Mouse (Mus musculus): Measurements from ENCODE around the gene Wdr25. TPM values are rescaled to one million over a fixed set of nuclear protein-coding genes. Genes with fewer than 3 reads are reported as not detected.
"Not testable (repeated sequence)": the region's sequence is repeated elsewhere in the genome, so short reads cannot be mapped to it uniquely, and the experiment has no call there.

The Wdr25 gene
- 8.1 and 9.1 TPM in 2 replicates for polyA plus RNA-seq (2015; fragmentation: Nextera tagmentation; extraction: Ambion mirVana)

DNA sequence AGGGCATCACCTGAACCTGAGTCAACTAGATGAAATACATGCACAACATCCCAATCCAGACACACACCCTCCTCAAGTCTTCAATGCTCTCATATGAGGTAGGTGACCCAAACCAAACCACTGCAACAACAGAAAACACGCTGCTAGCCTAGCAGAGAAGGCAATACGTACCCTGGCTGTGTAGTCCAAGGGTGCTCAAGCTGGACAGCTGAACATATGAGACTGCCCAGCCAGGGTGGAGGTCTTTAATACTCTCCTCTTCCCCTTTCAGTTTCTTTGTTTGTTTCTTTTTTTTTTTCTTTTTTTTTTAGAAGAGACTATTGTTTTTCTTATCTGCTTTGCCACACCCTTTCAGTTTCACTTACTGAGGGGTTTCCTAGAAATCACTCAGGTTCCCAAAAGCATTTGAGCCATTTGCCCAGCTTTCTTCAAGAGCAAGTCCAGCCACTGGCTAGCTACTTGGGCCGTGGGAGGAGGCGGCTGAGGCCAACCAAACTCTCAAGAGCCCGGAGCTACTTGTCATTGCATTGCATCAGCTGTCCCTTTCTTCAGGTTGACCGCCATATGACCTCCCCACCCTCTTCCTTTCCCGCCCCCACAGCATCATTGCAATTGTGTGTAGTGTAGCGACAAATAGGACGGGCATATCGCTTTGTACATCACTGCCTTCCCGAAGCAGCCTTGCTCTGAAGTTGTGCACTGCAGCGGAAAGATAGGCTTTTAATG is at the start of gene Wdr25:
Gene Wdr25 (plus strand): TSS at position 643 of the 726 bp plus-strand sequence.
- DNase-seq (ENCODE audit: low spot score), result no peak

DNA sequence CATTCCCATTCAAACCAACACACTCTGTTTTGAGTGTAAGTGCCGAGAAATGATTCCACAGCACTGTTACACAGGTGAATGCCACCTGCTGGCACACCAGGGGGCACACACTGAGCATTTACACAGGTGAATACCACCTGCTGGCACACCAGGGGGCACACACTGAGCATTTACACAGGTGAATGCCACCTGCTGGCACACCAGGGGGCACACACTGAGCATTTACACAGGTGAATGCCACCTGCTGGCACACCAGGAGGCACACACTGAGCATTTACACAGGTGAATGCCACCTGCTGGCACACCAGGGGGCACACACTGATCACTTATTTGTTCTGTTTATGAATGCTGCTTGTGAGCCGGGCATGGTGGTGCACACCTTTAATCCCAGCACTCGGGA is 45.4 kb upstream of the Wdr25 start:
- not testable (repeated sequence) for DNase-seq (ENCODE audit: low spot score)

DNA sequence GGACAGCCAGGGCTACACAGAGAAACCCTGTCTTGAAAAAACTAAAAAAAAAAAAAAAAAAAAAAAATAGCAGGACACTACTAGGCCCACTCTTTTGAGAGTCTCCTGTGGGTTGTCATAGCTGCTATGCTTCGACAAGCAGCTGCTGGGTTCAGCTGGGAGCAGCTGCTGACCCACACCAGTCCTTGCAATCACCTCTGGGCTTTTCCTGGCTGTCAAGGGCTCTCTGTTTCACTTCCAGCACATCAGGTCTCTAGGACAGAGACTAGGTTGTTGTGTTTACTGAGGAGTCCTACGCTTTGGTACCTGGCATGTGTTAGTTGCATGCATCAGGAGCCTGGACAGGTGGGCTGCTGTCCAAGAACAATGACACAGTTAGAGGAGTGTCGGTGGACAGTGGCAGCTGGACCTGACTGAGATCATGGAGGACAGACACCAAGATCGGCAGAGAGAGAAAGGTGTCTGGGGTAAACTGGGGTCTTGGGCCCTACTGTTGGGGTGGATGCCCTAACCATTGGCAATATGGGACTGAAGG is 43.9 kb upstream of the Wdr25 start:
- no peak for DNase-seq (ENCODE audit: low spot score)

DNA sequence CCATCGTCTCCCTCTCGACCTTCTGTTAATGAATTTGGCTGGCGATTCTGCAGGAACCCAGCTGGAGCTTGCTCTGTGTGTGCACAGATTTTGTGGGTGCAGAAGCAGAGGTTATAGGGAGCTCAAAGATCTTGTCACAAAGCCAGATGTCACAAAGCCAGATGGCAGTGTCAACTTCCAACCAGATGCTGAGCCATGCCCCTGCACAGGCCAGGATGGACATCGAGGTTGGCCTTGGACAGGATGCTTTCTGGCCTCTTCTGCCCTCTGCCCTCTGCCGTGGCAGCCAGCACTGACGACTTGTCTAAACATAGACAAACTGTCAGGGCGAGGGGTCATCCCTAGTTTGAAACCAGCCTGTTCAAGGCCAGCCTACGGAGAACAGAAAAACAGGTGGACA is 43.3 kb upstream of the Wdr25 start:
- DNase-seq (ENCODE audit: low spot score), result no peak

DNA sequence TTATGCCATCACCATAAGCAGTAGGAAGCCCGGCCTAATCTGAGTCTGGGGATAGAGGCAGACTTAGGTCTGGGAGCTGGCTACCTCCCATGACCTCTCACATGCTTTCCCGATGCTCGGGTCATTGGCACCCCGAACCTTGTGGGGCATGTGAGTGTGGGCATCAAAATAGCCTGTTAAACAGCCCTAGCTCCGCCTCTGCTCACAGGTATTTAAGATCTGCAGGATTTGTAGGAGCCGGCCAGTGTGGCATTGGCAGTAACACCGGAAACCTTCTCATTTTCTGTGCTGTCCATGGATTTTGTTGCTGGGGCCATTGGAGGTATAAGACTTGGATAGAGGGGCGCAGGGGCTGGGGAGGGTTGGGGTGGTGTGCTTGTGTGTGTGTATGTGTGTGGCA is 42.5 kb upstream of the Wdr25 start:
- no peak for DNase-seq (ENCODE audit: low spot score)

DNA sequence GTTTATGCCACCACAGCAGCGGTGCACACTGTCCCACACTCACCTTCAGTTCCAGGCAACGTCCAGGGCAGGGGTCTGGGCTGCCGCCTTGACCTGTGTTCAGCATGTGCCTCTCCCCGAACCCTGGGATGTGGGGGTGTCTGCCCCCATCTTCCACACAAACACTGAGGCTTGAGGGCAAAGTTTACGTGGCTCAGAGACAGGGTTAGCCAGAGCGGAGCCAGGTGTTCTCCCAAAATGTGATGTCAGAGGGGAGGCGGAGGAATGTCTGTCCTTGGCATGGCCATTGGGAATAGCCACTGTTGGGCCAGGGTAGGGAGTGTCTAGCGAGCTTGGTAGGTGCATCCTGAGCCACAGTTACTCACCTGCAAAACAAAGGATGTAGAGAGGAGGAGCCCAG is 40.6 kb upstream of the Wdr25 start:
- DNase-seq (ENCODE audit: low spot score), result no peak

DNA sequence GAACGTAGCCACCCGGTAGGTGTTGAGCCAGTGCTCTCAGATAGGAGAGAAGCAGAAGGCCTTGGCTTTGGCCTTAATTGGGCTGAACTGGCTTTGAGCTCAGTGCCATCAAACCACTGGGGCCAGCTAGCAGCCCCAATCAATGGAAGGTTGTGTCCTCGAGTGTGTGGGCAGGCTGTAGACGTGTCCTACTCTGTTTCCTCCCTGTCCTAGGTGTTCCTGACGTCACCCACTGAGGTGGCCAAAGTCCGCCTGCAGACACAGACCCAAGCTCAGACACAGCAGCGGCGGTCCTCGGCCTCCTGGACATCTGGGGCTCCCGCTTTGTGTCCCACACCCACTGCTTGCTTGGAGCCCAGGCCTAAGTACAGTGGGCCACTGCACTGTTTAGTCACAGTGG is 38.4 kb upstream of the Wdr25 start:
- DNase-seq (ENCODE audit: low spot score), result no peak

DNA sequence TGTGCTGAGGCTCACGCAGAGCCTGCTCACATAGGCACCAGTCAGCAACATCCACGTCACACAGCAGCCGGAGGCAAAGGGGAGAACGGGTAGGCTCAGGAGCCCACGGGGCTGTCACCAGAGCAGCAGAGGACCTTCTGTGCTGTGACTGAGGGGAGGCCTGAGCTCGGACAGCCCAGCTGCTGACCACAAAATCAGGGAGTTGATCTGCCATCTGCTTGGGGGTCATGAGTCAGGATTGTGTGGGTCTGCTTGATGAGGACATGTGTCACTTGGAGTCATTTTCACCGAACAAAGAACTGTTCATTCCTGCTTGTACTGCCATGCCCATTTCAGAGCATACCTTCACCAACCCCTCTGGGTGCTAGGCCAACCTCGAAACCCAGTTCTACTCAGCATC is 37.2 kb upstream of the Wdr25 start:
- no peak for DNase-seq (ENCODE audit: low spot score)

DNA sequence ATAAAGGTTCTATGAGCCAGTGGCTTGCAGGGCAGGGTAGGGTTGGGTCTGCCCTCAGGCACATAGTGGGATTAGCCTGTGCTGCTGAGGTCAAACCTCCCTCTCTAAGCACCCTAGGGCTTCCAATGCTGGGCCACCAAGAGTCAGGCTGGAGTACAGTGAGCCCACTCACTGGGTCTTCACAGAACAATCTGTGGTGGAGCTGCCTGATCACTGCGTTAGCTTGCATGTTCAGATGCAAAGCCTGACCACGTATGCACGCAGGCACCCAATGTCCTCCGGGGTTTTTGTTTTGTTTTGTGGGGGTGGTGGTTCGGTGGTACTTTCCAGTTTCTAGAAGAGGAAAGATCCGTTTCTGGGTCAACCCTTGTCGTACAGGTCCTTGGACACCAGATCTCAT is 36.3 kb upstream of the Wdr25 start:
- no peak for DNase-seq (ENCODE audit: low spot score)

DNA sequence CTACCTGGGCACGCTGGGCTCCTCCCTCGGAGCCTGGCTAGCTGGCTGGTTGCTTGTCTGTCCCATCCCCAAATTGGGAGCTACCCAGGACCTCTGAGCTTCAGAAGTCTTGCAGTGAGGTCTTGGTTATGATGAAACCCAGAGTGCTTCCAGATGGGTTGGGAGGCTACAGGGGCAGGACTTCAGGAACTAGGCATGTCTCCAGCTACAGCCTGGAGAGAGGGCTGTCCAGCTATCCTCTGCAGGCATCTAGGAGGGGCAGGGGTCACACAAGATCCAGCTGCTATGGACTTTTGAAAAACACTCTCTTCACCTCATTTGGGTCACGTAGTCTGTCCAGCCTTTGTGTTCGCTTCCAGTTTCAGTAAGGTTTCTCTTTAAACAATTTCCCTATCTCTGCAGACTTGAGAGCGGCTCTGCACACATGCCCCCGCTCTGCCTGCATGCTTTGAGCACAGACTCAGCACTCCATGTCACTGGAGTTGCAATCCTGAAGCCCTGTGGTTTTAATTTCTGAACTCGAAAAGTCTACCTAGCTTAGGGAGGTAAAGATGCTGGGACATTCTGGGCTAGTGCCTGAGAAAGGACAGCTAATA is 35.7 kb upstream of the Wdr25 start:
- DNase-seq (ENCODE audit: low spot score), result no peak

DNA sequence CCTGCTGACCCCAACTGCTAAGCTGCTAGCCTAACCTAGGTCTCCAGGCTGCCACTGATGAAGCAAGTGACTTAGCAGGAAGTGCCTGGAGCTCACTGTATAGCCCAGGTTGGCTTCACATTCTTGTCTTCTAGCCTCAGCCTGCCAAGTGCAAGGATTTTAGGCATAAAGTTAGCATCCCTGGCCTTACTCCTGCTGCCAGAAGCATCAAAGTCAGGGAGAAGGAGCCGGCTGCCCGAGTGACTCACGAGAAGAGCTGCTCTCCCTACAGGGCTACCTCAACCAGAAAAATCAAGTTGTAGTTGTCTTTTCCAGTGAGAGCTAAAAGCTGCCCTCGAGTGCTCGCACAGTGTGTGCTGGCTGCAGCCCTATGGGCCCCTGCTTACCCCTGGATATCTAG is 34.9 kb upstream of the Wdr25 start:
- no peak for DNase-seq (ENCODE audit: low spot score)

DNA sequence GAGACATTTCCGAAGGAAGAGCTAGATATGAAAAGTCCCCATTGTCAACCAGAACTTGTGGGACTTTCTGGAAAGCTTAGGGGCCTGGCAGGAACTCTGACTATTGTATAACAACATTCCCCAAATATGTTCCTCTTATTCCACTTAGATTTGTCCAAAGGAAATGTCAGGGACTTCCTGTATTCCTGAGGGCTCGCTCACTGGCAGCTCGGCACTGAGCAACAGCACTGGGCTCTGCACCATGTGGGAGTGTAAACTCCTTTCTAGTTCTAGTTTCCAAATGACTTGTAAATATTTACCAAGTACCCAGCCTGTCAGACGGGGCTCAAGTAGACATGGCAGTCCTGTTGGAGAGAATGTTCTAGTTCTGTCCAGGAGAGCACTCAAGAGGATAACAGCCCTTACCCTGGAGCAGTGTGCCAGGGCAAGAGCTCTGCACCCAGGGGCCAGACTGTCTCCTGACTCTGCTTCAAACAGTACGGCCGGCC is 28.4 kb upstream of the Wdr25 start:
- no peak for DNase-seq (ENCODE audit: low spot score)

DNA sequence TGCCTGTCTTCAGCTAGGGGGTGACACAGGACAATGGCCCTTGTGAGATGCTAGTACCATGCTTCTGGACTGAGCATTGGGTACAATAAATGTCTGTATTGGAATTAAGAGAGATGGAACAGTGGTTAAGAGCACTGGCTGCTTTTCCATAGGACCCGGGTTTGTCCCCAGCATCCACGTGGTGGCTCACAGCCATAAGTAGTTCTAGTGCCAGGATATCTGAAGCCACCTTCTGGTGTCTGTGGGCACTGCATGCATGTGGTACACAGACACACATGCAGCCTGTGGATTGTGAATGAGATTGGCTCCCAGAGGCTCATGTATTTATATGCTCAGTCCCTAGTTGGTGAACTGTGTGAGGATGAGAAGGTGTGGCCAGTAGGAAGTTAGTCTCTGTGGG is 23.9 kb upstream of the Wdr25 start:
- peak; percentile 25 for DNase-seq (ENCODE audit: low spot score)

DNA sequence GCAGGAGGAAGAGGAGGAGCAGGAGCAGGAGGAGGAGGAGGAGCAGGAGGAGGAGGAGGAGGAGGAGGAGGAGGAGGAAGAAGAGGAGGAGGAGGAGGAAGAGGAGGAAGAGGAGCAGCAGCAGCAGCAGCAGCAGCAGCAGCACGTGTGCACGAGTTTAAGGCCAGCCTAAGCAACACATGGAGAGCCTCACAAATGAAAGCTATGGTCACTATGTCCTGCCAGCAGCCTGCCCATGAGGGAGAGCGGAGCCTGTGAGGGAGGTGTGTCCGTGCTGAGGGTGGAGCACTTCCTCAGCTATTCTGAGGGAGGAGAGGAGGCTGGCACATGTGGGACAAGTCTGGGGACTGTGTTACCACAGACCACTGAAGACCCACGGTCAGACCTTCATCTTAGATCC is 20.3 kb upstream of the Wdr25 start:
- DNase-seq (ENCODE audit: low spot score), result no peak

DNA sequence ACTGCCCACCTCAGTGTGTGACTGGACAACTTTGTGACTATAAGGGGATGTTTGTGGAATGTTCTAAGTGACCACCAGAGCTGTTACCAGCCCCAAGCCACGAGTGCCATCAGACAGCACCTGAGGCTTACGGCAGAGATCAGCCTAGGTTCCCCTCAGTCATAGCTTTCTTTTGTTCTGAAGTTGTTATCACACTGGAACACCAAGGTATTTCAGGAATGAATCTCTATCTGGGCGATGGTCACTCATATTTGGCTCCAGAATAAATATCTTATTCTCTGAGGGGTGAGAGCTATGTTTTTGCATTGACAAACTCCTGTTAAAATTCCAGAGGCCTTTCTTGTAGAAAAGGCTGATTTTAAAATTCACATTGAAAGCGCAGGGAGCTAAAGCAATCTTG is 14.3 kb upstream of the Wdr25 start:
- no peak for DNase-seq (ENCODE audit: low spot score)

DNA sequence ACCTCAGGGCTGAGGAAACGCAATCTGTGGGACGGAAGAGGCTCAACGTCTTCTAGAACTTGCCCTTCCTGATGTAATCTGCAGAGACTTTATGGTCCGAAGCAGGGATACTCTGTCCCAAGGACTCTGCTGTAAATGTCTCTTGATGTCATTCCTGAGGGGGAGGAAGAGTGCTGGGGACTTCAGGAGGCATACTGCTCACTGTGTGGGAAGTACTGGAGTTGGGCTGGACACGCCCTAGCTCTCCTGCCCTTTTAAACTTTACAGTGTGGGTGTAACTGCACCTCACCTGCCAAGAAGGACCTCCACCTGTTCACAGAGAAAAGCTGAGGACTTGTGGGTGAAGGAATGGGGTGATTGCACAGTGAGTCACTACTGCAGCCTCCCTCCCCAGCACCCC is 12.8 kb upstream of the Wdr25 start:
- no peak for DNase-seq (ENCODE audit: low spot score)

DNA sequence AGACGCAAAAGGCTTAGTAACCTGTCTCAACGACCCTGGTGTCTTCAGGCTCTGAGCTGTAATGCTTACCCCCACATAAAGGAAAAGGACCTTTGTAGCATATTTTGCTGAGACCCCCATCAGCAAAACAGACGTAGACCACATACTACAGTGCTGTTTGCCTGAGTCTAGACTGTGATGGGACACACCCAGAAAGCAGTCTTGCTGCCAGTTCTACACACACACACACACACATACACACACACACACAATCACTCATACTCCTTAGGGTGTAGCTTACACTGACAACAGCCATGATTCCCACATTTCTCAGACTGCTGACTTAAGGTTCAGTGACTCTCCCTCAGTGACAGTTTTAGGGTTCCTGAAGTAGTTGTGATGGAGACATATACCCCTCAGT is 12.2 kb upstream of the Wdr25 start:
- no peak for DNase-seq (ENCODE audit: low spot score)

DNA sequence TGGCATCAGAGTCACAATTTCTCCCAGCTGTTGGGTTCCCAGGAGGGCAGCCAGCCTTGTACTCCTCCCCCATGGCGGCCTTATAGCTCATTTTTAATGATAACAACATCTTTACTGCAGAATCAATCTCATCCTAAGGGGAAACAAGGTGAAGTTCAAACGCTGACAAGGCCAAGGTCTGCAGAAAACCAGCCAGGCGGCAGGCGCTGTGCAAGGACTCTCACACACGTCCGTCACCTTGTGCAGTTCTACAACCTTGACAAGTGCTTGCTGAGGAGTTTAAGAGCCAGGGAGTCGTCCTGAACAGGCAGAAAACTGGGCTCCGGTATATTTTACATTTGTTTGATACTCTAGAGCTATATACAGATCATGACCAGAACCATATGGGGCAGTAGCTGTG is 10.7 kb upstream of the Wdr25 start:
- DNase-seq (ENCODE audit: low spot score), result no peak

DNA sequence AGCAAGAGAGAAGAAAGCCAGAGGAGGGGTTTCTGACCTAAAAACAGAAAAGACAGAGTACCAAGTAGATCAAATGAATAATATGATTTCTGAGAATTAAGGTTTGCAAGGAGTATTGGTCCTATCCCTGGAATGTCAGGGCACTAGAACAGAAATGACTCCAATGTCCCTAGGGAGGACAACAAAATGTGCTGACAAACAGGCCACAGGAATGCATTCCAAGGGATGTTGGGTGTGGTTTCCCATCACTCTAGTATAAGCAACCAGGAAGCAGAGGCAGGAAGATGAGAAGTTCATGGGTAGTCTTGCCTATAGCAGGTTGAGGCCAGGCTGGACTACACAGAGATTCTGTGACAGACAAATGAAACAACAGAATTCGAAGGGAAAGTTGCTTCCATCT is 7.5 kb upstream of the Wdr25 start:
- DNase-seq (ENCODE audit: low spot score), result no peak

DNA sequence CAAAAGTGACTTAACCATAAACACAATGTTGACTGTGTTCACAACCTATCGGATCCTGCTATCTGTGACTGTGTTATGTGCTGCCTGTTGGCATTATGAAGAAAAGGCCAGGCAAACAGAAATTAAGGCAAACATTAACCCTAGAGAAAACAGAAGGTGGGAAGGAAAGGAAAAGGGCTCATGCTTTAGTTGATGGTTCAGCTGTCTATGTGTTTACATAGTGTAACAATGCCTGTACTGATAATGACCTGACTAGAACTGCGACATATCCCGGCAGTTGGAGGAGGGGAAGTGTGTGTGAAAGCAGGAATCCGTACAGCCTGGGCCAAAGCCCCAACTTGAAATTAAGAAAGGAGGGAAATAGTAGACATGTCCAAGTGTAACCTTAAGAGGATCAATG is 6.4 kb upstream of the Wdr25 start:
- no peak for DNase-seq (ENCODE audit: low spot score)

DNA sequence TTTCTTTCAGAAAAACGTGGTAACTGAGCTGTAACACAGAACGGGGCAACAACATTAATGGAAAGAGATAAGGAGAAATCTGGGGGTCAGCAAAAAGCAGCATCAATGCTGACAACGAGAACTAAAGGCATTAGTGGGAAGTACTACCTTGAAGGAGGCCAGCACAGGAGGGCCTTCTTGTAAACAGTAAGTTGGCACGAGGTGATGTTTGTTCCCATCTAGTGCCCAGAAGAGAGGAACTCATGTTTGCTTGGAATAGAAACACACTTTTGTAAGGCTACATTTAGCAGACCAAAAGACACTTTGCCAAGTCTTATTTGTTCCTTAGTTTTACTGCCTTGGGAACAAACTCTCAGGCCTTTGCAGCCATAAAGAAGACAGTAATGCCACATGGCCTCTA is 4.8 kb upstream of the Wdr25 start:
- DNase-seq (ENCODE audit: low spot score), result no peak

DNA sequence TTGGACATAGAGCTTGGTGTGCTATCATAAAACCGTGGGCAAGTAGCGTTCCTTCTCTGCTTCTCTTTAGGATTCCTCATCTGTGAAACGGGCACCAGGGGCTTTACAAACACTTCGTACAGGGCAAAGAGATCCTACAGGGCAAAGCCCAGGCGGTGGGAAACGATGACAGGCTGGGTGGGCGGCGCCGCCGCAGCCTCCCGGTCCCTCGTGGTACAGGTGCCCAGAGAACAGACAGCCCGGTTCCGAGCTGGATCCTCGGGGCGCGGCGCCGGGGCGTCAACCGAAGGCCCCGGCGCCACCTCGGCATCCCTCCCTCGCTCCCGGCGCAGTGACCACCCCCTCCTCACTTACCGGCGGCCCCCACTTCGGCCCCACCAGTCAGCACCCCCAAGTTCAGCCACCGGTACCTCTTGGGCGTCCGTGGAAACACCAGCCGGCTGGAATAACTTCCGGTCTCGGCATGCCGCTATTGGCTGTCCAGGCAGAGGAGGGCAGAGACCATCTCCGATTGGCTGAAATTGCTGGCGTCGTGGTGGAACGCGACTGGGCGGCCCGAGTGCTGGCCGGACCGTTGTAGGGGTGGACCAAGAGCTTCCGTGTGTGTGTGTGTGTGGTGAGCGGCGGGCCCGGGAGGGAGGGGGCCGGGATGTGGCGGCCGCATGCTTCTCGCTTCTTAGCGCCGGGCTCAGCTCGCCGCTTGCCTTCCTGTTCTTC is 442 bp downstream of the Wdr25 start, which contains the start of gene Wars:
Gene Wars (minus strand): TSS at position 460 of the 717 bp plus-strand sequence.
- DNase-seq (ENCODE audit: low spot score), result peak; percentile 89
